Mouse (Mus musculus): ENCODE measurements around the gene Acox2.

GRCm38 (mm10) chr14:8180371-8181035 is 78.7 kb downstream of the Acox2 start:
- no peak for TF ChIP-seq POLR2A (IDR thresholded peaks at IDR 0.05; ENCODE audit: insufficient read depth, low read depth, low read length)
- TF ChIP-seq CTCF (IDR thresholded peaks at IDR 0.05; ENCODE audit: insufficient read depth, low read depth, low read length) = no peak

Data from olfactory bulb, adult 2 months (tissue).